In genomic region chr11:18846472-18846871, GRCm38 (mm10) we compare ENCODE assay signal across 29 mouse cellular contexts.
"Had no signal": no experiment of that assay in that cellular context is flagged by ENCODE, and none has a peak within 500 bp of the region (broad histone marks: within the 10 kb centered on the region; RNA-seq: fewer than 3 reads in every experiment).

No protein-coding gene starts in this region.

- H3K27me3 ChIP-seq: limb, embryonic 12.5 days; limb, embryonic 13.5 days; limb, embryonic 15.5 days; liver, embryonic 12.5 days; liver, embryonic 13.5 days; liver, embryonic 15.5 days; lung, embryonic 15.5 days; megakaryocyte, embryonic 14.5 days; midbrain, embryonic 12.5 days; midbrain, embryonic 13.5 days; midbrain, embryonic 15.5 days had no signal

- ATAC-seq: liver, embryonic 12.5 days; liver, postnatal 0 days; lung, postnatal 0 days; midbrain, embryonic 13.5 days; midbrain, embryonic 15.5 days; midbrain, embryonic 16.5 days had no signal

- H3K9me3 ChIP-seq: limb, embryonic 10.5 days; limb, embryonic 12.5 days; limb, embryonic 13.5 days; limb, embryonic 15.5 days; liver, embryonic 12.5 days; liver, embryonic 13.5 days; liver, embryonic 15.5 days; lung, embryonic 15.5 days; megakaryocyte, embryonic 14.5 days; midbrain, embryonic 10.5 days; midbrain, embryonic 12.5 days; midbrain, embryonic 13.5 days; midbrain, embryonic 15.5 days had no signal

- H3K36me3 ChIP-seq: limb, embryonic 10.5 days; limb, embryonic 12.5 days; limb, embryonic 13.5 days; limb, embryonic 15.5 days; liver, embryonic 12.5 days; liver, embryonic 13.5 days; liver, embryonic 15.5 days; lung, embryonic 15.5 days; midbrain, embryonic 10.5 days; midbrain, embryonic 12.5 days; midbrain, embryonic 13.5 days; midbrain, embryonic 15.5 days had no signal

- DNase-seq: liver; liver, embryonic 13.5 days; liver, postnatal 0 days; lung, adult 18-20 months; lung, adult 2 months; lung, postnatal 10 days; lung, postnatal 14 days; lung, postnatal 36 days; lung, postnatal 4 days had no signal

- H3K4me2 ChIP-seq: limb, embryonic 12.5 days; limb, embryonic 13.5 days; limb, embryonic 15.5 days; liver, embryonic 11.5 days; liver, embryonic 12.5 days; liver, embryonic 13.5 days; liver, embryonic 15.5 days; lung, embryonic 14.5 days; lung, embryonic 15.5 days; midbrain, embryonic 12.5 days; midbrain, embryonic 13.5 days; midbrain, embryonic 15.5 days had no signal

- H3K4me1 ChIP-seq: limb, embryonic 12.5 days; liver, embryonic 12.5 days; liver, embryonic 13.5 days; liver, embryonic 15.5 days; lung, embryonic 15.5 days; megakaryocyte, embryonic 14.5 days; midbrain, embryonic 10.5 days; midbrain, embryonic 12.5 days; midbrain, embryonic 13.5 days; midbrain, embryonic 15.5 days had no signal

- H3K9ac ChIP-seq: limb, embryonic 12.5 days; limb, embryonic 13.5 days; limb, embryonic 15.5 days; liver, embryonic 12.5 days; liver, embryonic 13.5 days; liver, embryonic 14.5 days; liver, embryonic 15.5 days; liver, postnatal 0 days; lung, embryonic 14.5 days; lung, embryonic 15.5 days; midbrain, embryonic 12.5 days; midbrain, embryonic 13.5 days; midbrain, embryonic 15.5 days had no signal

- H3K27ac ChIP-seq: left cerebral cortex, adult 2 months; limb, embryonic 10.5 days; limb, embryonic 12.5 days; limb, embryonic 13.5 days; limb, embryonic 15.5 days; liver, embryonic 12.5 days; liver, embryonic 13.5 days; liver, embryonic 14.5 days; liver, embryonic 15.5 days; lung, embryonic 15.5 days; macrophage; midbrain, embryonic 10.5 days; midbrain, embryonic 12.5 days; midbrain, embryonic 13.5 days; midbrain, embryonic 15.5 days had no signal

- H3K4me3 ChIP-seq: left cerebral cortex, adult 2 months; limb, embryonic 10.5 days; limb, embryonic 12.5 days; limb, embryonic 13.5 days; limb, embryonic 15.5 days; liver, embryonic 12.5 days; liver, embryonic 13.5 days; liver, embryonic 15.5 days; lung, embryonic 15.5 days; megakaryocyte, embryonic 14.5 days; midbrain, embryonic 10.5 days; midbrain, embryonic 12.5 days; midbrain, embryonic 13.5 days; midbrain, embryonic 15.5 days; myocyte had no signal
